In the genomic region with DNA sequence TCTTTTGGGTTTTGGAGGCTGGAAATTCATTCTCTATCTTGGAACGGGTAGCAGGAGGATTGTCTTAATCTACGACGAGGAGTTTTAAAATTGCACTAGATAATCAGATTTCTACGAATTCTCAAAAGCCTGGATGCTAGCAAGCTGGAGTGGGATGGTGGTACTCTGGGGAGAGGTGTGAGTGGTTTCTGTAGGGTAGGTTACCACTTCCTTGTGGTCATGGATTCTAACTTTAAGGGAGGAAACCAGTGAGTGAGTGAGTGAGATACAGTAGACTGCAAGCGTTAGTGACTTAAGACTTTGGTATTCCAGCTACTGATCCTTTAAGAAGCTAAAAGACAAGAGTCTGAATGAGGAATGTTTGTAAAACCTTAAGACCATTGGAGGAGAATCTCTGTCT, we compare ENCODE assay signal across 7 mouse cellular contexts. TPM values are rescaled to one million over a fixed set of nuclear protein-coding genes. Genes with fewer than 3 reads are reported as not detected.
DNase-seq lines count a peak whose midpoint lies in the region; ATAC-seq and TF ChIP-seq lines count a peak whose summit lies in the region.

No protein-coding gene starts in this region.

- TF ChIP-seq CTCF in lung, postnatal 0 days (IDR thresholded peaks at IDR 0.05), result no peak
- no peak for TF ChIP-seq CTCF in cortical plate, adult 2 months (IDR thresholded peaks at IDR 0.05; ENCODE audit: extremely low read depth, insufficient read depth, low read length)
- no peak for TF ChIP-seq CTCF in small intestine, adult 2 months (IDR thresholded peaks at IDR 0.05; ENCODE audit: extremely low read depth, insufficient read length, insufficient replicate concordance, low read depth, low read length)

- H3K36me3 ChIP-seq in lung, postnatal 0 days (ENCODE audit: insufficient read depth, low read length), result no peaks in the 10 kb centered on the region
- no peaks in the 10 kb centered on the region for H3K36me3 ChIP-seq in intestine, embryonic 16.5 days (ENCODE audit: control insufficient read depth, insufficient read depth, low read length)
- no peaks in the 10 kb centered on the region for H3K36me3 ChIP-seq in small intestine, adult 2 months (ENCODE audit: control insufficient read depth, insufficient read depth, low read length)

- TF ChIP-seq EP300 in lung, postnatal 0 days (IDR thresholded peaks at IDR 0.05), result no peak

- H3K9me3 ChIP-seq in lung, postnatal 0 days (ENCODE audit: low read length), result no peaks in the 10 kb centered on the region
- no peaks in the 10 kb centered on the region for H3K9me3 ChIP-seq in intestine, embryonic 16.5 days (ENCODE audit: control insufficient read depth, low read length)

- peak overlapping the region; percentile 85 for H3K9ac ChIP-seq in lung, postnatal 0 days (replicated peaks; ENCODE audit: low read depth)
- H3K9ac ChIP-seq in intestine, embryonic 16.5 days (ENCODE audit: low read depth, low read length), result peak overlapping the region; percentile 92

- DNase-seq in lung, postnatal 0 days (ENCODE audit: low spot score), result peak; percentile 44
- DNase-seq in lung, postnatal 10 days, result no peak
- DNase-seq in embryo, embryonic 11 days, result no peak

- ATAC-seq in lung, postnatal 0 days, result no peak
- ATAC-seq in intestine, embryonic 16.5 days, result no peak
- ATAC-seq in megakaryocyte progenitor cell, adult 5-6 weeks (replicated peaks; ENCODE audit: poor library complexity), result no peak

- peak overlapping the region; percentile 81 for H3K4me2 ChIP-seq in lung, postnatal 0 days (replicated peaks; ENCODE audit: low read depth, low read length)
- peak overlapping the region; percentile 56 for H3K4me2 ChIP-seq in intestine, embryonic 16.5 days (ENCODE audit: low read depth, low read length)

- H3K4me3 ChIP-seq in lung, postnatal 0 days (ENCODE audit: low read depth, low read length), result peak overlapping the region; percentile 60
- peak overlapping the region; percentile 98 for H3K4me3 ChIP-seq in cortical plate, adult 2 months (ENCODE audit: insufficient read depth, low read length)
- H3K4me3 ChIP-seq in intestine, embryonic 16.5 days (ENCODE audit: low read length), result peak overlapping the region; percentile 94
- H3K4me3 ChIP-seq in small intestine, adult 2 months (ENCODE audit: low read depth, low read length), result peak overlapping the region; percentile 97

- H3K27ac ChIP-seq in lung, postnatal 0 days (ENCODE audit: low read length), result peak overlapping the region; percentile 81
- no peak overlapping the region for H3K27ac ChIP-seq in cortical plate, adult 2 months (ENCODE audit: insufficient read depth, low read length)
- peak overlapping the region; percentile 81 for H3K27ac ChIP-seq in intestine, embryonic 16.5 days (ENCODE audit: low read length)
- H3K27ac ChIP-seq in small intestine, adult 2 months (ENCODE audit: insufficient read depth, low read depth, low read length), result peak overlapping the region; percentile 54

- 0% methylated on average over 5 of the region's 5 CpGs for WGBS in lung, postnatal 0 days
- 2% methylated on average over 5 of the region's 5 CpGs for WGBS in intestine, embryonic 16.5 days
- 4% methylated on average over 5 of the region's 5 CpGs for WGBS in small intestine, adult 2 months

- H3K27me3 ChIP-seq in lung, postnatal 0 days (replicated peaks; ENCODE audit: insufficient read depth, low read length), result no peaks in the 10 kb centered on the region
- no peaks in the 10 kb centered on the region for H3K27me3 ChIP-seq in intestine, embryonic 16.5 days (replicated peaks; ENCODE audit: control insufficient read depth, insufficient read depth, low read length)
- no peaks in the 10 kb centered on the region for H3K27me3 ChIP-seq in small intestine, adult 2 months (ENCODE audit: control insufficient read depth, insufficient read depth, low read length)

- peaks cover 8% of the 10 kb centered on the region; the same call in 1 of the 2 replicates for H3K4me1 ChIP-seq in lung, postnatal 0 days (ENCODE audit: insufficient read depth, low read depth, low read length)
- peaks cover 1% of the 10 kb centered on the region for H3K4me1 ChIP-seq in cortical plate, adult 2 months (ENCODE audit: control insufficient read depth, insufficient read depth, low read length)
- H3K4me1 ChIP-seq in intestine, embryonic 16.5 days (ENCODE audit: control insufficient read depth, insufficient read depth, low read length), result peaks cover 3% of the 10 kb centered on the region; the same call in 1 of the 2 replicates
- peaks cover 12% of the 10 kb centered on the region; the same call in 1 of the 2 replicates for H3K4me1 ChIP-seq in small intestine, adult 2 months (ENCODE audit: control insufficient read depth, insufficient read depth, insufficient read length, low read length)

- TF ChIP-seq POLR2A in cortical plate, adult 2 months (IDR thresholded peaks at IDR 0.05; ENCODE audit: extremely low read depth, insufficient read depth, low read length), result no peak
- TF ChIP-seq POLR2A in small intestine, adult 2 months (IDR thresholded peaks at IDR 0.05; ENCODE audit: low read depth, low read length), result no peak

RNA-seq across cellular contexts. Expression of a gene that starts 0.8 kb away (rescaled TPM):
- 14.2 and 16.4 TPM in 2 replicates for polyA plus RNA-seq in lung, postnatal 0 days (2015; fragmentation: Nextera tagmentation; extraction: Ambion mirVana)
- polyA plus RNA-seq in cortical plate, adult 2 months (2012; rRNA removed), result 13.8 and 14.0 TPM in 2 replicates
- 18.3 and 21.8 TPM in 2 replicates for polyA plus RNA-seq in intestine, embryonic 16.5 days (2015; fragmentation: Nextera tagmentation; extraction: Ambion mirVana)
- polyA plus RNA-seq in small intestine, adult 2 months (2012; rRNA removed), result 2.1 and 3.2 TPM in 2 replicates
- total RNA-seq in megakaryocyte progenitor cell, adult 5-6 weeks (2015), result 218 and 225 TPM in 2 replicates
- 188 and 201 TPM in 2 replicates for total RNA-seq in megakaryocyte progenitor cell, adult 5-6 weeks (2017)
